Mouse (Mus musculus) small intestine, adult 2 months (tissue): ENCODE measurements around the gene Yju2.

Experiments
- CTCF ChIP-seq: fragments of 200-500 bp; IDR thresholded peaks from 2 replicates; pipeline ENCODE4 v1.5.1; 2012; ENCODE audit warnings: low read depth, mild to moderate bottlenecking, control low read depth, inconsistent platforms, low read length, moderate library complexity, mixed read lengths; ENCODE audit not compliant: insufficient replicate concordance, insufficient read length; ENCODE audit errors: extremely low read depth
- POLR2A ChIP-seq: fragments of 200-500 bp; IDR thresholded peaks from 2 replicates; pipeline ENCODE4 v1.6.1; 2012; ENCODE audit warnings: low read depth, mild to moderate bottlenecking, control low read depth, inconsistent platforms, low read length, moderate library complexity

GRCm38 (mm10) chr17:55957168-55957567 is 1.7 kb upstream of the Yju2 start:
- peak; percentile 80; the same call in 1 of the 2 replicates for TF ChIP-seq CTCF
- no peak for TF ChIP-seq POLR2A
